In the genomic region with DNA sequence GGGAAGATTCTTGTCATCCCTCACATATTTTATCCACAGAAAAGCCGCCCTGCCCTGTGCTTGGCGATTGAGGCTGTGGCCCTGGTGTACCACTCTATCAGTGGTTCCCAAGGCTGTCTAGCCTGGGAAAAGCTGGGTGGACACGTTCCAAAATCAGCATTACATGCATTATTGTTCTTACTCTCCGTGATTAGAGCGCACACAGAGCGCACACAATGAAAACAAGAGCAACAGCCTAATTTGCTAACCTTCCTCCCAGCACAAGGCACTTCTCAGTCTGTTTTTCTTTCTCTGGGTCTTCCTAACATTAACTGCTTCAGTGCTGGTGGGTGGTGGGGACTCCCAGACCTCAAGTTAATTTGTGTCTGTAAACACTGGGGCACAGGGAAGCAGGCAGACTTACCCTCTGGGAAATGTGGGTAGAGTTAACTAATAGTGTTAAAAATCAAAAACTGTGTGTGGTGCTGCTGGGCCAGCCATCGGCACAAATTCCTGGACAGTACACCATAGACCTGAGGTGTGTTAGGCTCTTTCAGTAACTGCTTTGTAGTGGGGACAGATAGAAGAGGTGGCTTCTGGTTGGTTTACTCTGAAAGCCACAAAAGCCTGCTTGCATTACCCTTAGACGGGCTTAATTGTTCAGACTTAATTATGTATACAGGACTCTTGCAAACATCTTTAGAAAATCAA, we compare ENCODE assay signal across 8 mouse cellular contexts.
DNase-seq lines count a peak whose midpoint lies in the region; ATAC-seq and TF ChIP-seq lines count a peak whose summit lies in the region.

No protein-coding gene starts in this region.

- peak overlapping the region; percentile 8; the same call in 1 of the 2 replicates for H3K4me3 ChIP-seq in heart, embryonic 15.5 days
- 0 out of 2 replicates have a peak overlapping the region, but pooled peaks have one; percentile 17 for H3K4me3 ChIP-seq in lung, embryonic 14.5 days (ENCODE audit: low read depth, low read length)
- H3K4me3 ChIP-seq in liver, postnatal 0 days (ENCODE audit: low read depth, low read length) = no peak overlapping the region

- TF ChIP-seq EP300 in liver, postnatal 0 days (IDR thresholded peaks at IDR 0.05; ENCODE audit: low read depth) = no peak

- peak overlapping the region; percentile 49 for H3K4me2 ChIP-seq in heart, embryonic 15.5 days
- peak overlapping the region; percentile 56 for H3K4me2 ChIP-seq in lung, embryonic 14.5 days
- H3K4me2 ChIP-seq in liver, postnatal 0 days (ENCODE audit: low read depth, low read length) = no peak overlapping the region

- no peaks in the 10 kb centered on the region for H3K9me3 ChIP-seq in heart, embryonic 15.5 days (replicated peaks)
- H3K9me3 ChIP-seq in lung, embryonic 14.5 days (ENCODE audit: low read depth, low read length) = no peaks in the 10 kb centered on the region
- no peaks in the 10 kb centered on the region for H3K9me3 ChIP-seq in liver, postnatal 0 days (ENCODE audit: low read length)

- H3K27me3 ChIP-seq in heart, embryonic 15.5 days = no peaks in the 10 kb centered on the region
- no peaks in the 10 kb centered on the region for H3K27me3 ChIP-seq in lung, embryonic 14.5 days (ENCODE audit: insufficient read depth, low read length)
- no peaks in the 10 kb centered on the region for H3K27me3 ChIP-seq in liver, postnatal 0 days (ENCODE audit: insufficient read depth, low read length)

- no peak overlapping the region for H3K9ac ChIP-seq in heart, embryonic 15.5 days
- peak overlapping the region; percentile 13; the same call in 1 of the 2 replicates for H3K9ac ChIP-seq in lung, embryonic 14.5 days
- H3K9ac ChIP-seq in liver, postnatal 0 days (replicated peaks) = no peak overlapping the region

- ATAC-seq in heart, embryonic 15.5 days (replicated peaks; ENCODE audit: insufficient number of reproducible peaks, insufficient read depth, low FRiP score, low read depth) = peak; percentile 86
- peak; percentile 73 for ATAC-seq in lung, embryonic 14.5 days (ENCODE audit: insufficient read depth)
- ATAC-seq in CD4-positive, CD25-positive, alpha-beta regulatory T cell, adult 4 months = no peak
- ATAC-seq in liver, postnatal 0 days = no peak

- DNase-seq in adrenal gland, postnatal 10 days = peak; percentile 5
- DNase-seq in adrenal gland, postnatal 25 days = no peak
- peak; percentile 58 for DNase-seq in embryo, embryonic 9.5 days (ENCODE audit: extremely low spot score)
- DNase-seq in lung, embryonic 14.5 days = peak; percentile 46
- DNase-seq in retina, postnatal 1 day = peak; percentile 89
- DNase-seq in liver, postnatal 0 days = no peak

- no peaks in the 10 kb centered on the region for H3K36me3 ChIP-seq in heart, embryonic 15.5 days
- H3K36me3 ChIP-seq in lung, embryonic 14.5 days (ENCODE audit: insufficient read depth) = no peaks in the 10 kb centered on the region
- no peaks in the 10 kb centered on the region for H3K36me3 ChIP-seq in liver, postnatal 0 days (replicated peaks; ENCODE audit: insufficient read depth, low read length)

- WGBS in heart, embryonic 15.5 days = 8% methylated on average over 8 of the region's 8 CpGs
- 6% methylated on average over 8 of the region's 8 CpGs for WGBS in lung, embryonic 14.5 days
- 19% methylated on average over 8 of the region's 8 CpGs for WGBS in liver, postnatal 0 days (ENCODE audit: insufficient replicate concordance)

- H3K27ac ChIP-seq in heart, embryonic 15.5 days = peak overlapping the region; percentile 51
- no peak overlapping the region for H3K27ac ChIP-seq in lung, embryonic 14.5 days (ENCODE audit: low read depth)
- no peak overlapping the region for H3K27ac ChIP-seq in liver, postnatal 0 days (ENCODE audit: low read depth)

- no peak for TF ChIP-seq CTCF in lung, embryonic 14.5 days (IDR thresholded peaks at IDR 0.05; ENCODE audit: low read depth)
- no peak for TF ChIP-seq CTCF in liver, postnatal 0 days (IDR thresholded peaks at IDR 0.05; ENCODE audit: low read depth)

- H3K4me1 ChIP-seq in heart, embryonic 15.5 days (replicated peaks) = peaks cover 11% of the 10 kb centered on the region
- H3K4me1 ChIP-seq in lung, embryonic 14.5 days (ENCODE audit: insufficient read depth) = peaks cover 8% of the 10 kb centered on the region; the same call in 1 of the 2 replicates
- no peaks in the 10 kb centered on the region for H3K4me1 ChIP-seq in liver, postnatal 0 days (ENCODE audit: insufficient read depth)

Comparison
In these comparisons a context has a peak if more than half of its experiments do, and no peak if none do; other contexts are left out.
1. DNase-seq: peak in adrenal gland, postnatal 10 days (single experiment), embryo, embryonic 9.5 days (single experiment), lung, embryonic 14.5 days (single experiment) and retina, postnatal 1 day (single experiment); none in adrenal gland, postnatal 25 days (single experiment) and liver, postnatal 0 days (single experiment).
2. ATAC-seq: peak in heart, embryonic 15.5 days (single experiment) and lung, embryonic 14.5 days (single experiment); none in CD4-positive, CD25-positive, alpha-beta regulatory T cell, adult 4 months (single experiment) and liver, postnatal 0 days (single experiment).